Mouse (Mus musculus) liver, adult 2 months (tissue): ENCODE data around the gene Sept11.

ENCODE experiments used
- CTCF ChIP-seq: fragments of 200-500 bp; IDR thresholded peaks from 2 replicates; pipeline ENCODE4 v1.5.1; 2011; ENCODE audit warnings: low read depth, low read length, control low read depth
- POLR2A ChIP-seq: fragments of 200-500 bp; IDR thresholded peaks from 2 replicates; pipeline ENCODE4 v1.6.1; 2011; ENCODE audit warnings: low read length, control low read depth; ENCODE audit not compliant: insufficient read depth; ENCODE audit errors: extremely low read depth

DNA sequence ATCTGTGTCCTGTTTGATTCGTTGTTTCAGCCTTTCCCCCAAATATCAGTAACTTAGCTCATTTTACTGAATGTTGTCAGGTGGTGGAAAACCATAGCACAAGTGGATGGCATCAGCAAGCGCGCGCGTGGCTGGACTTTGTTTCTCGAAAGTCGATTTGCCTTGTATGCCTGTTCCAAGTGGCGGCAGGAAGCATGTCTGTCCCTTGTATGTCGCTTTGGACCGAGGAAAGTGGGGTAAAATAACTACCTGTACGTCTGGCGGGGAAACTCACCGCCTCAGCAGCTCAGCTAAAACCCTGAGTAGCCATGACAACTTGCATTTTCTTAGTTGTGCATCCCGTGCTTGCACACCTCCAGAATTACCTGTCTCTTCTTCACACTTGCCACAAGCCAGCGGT is 78.2 kb downstream of the Sept11 start:
- TF ChIP-seq CTCF (no peak), POLR2A (no peak)
